Mouse (Mus musculus) limb, embryonic 14.5 days (tissue): Measurements from ENCODE around the gene Pex11a. TPM values are rescaled to one million over a fixed set of nuclear protein-coding genes. Genes with fewer than 3 reads are reported as not detected.

Source experiments
- ATAC-seq: fragments of 200-750 bp; cut with Nextera tagmentation; 2 replicates; pipeline ENCODE4 v1.8.0; 2017; ENCODE audit warnings: low read depth, moderate number of reproducible peaks, moderate TSS enrichment; ENCODE audit not compliant: low FRiP score
- DNase-seq: peaks from one replicate; pipeline ENCODE4 v3.0.0-alpha.2; 2015; ENCODE audit warnings: low spot score
- H3K27ac ChIP-seq: fragments of 300-500 bp; sonication (generic); replicated peaks from 2 replicates; pipeline ENCODE4 v1.5.1; 2014; ENCODE audit warnings: low read depth, mild to moderate bottlenecking, low read length, moderate library complexity, mixed read lengths
- H3K27me3 ChIP-seq: fragments of 300-500 bp; sonication (generic); 2 replicates; pipeline ENCODE4 v1.6.1; 2014; ENCODE audit warnings: low read length, mixed read lengths; ENCODE audit not compliant: control insufficient read depth, insufficient read depth
- H3K36me3 ChIP-seq: fragments of 300-500 bp; sonication (generic); 2 replicates; pipeline ENCODE4 v1.6.1; 2014; ENCODE audit warnings: mild to moderate bottlenecking, low read length, moderate library complexity, mixed read lengths; ENCODE audit not compliant: control insufficient read depth, insufficient read depth
- H3K4me1 ChIP-seq: fragments of 300-500 bp; sonication (generic); 2 replicates; pipeline ENCODE4 v1.6.1; 2014; ENCODE audit warnings: antibody characterized with exemption, low read length, mixed read lengths; ENCODE audit not compliant: control insufficient read depth, insufficient read depth
- H3K4me2 ChIP-seq: fragments of 300-500 bp; sonication (generic); replicated peaks from 2 replicates; pipeline ENCODE4 v1.6.1; 2014; ENCODE audit warnings: low read depth, mild to moderate bottlenecking, low read length, moderate library complexity; ENCODE audit not compliant: severe bottlenecking
- H3K4me3 ChIP-seq: fragments of 300-500 bp; sonication (generic); replicated peaks from 2 replicates; pipeline ENCODE4 v1.5.1; 2014; ENCODE audit warnings: low read length
- H3K9ac ChIP-seq: fragments of 300-500 bp; sonication (generic); 2 replicates; pipeline ENCODE4 v1.6.1; 2014; ENCODE audit warnings: mild to moderate bottlenecking, low read depth, low read length, moderate library complexity; ENCODE audit not compliant: severe bottlenecking
- H3K9me3 ChIP-seq: fragments of 300-500 bp; sonication (generic); 2 replicates; pipeline ENCODE4 v1.6.1; 2016; ENCODE audit warnings: low read length; ENCODE audit not compliant: control insufficient read depth
- POLR2A ChIP-seq: fragments of 200-500 bp; IDR thresholded peaks from 2 replicates; pipeline ENCODE4 v1.8.0; 2012; ENCODE audit warnings: inconsistent platforms, mild to moderate bottlenecking, moderate library complexity, borderline replicate concordance; ENCODE audit not compliant: insufficient read depth, insufficient read length; ENCODE audit errors: extremely low read depth
- WGBS: fragments of 180-500 bp; shearing (Covaris S2); extraction: QIAGEN DNeasy Blood & Tissue Kit; methylation state at CpG from one replicate; pipeline ENCODE4 v1.1.7; 2014; 5-methylcytosine and 5-hydroxymethylcytosine counted together
- polyA plus RNA-seq, 2 experiments: library from polyadenylated mRNA; depleted of rRNA in 1 of 2; stranded (reverse) in 1 of 2; unstranded in 1 of 2; fragments of >200 nt; fragmentation: Nextera tagmentation in 1 of 2; extraction: Ambion mirVana in 1 of 2; gene quantifications; 2 replicates each; pipeline versions ENCODE4 v1.2.1 to v1.2.3; 2012 to 2014

The Pex11a gene
- polyA plus RNA-seq, 2 experiments: 9.0 to 10.1 TPM

DNA sequence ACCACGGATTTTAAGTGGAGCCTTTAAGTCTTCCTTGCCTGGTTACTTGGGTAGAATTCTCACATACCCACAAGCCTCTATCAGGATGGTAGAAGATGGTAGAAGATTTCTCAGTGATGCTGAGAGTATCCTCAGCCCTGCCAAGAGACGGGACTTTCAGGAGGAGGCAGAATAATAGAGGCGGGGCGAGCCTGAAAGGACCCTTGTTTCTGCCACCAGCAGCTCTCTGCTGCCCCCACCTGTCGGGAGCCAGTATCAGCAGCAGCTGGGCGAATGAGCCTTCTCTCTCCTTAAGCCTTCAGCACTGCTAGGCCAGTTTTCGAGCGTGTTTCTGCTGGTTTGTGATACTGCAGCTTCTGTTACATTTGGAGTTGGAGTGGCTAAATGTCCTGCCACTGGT lies 13.8 kb downstream of the Pex11a start:
- Histone ChIP-seq H3K27me3 (no peaks in the 10 kb centered on the region), H3K27ac (no peak overlapping the region), H3K36me3 (no peaks in the 10 kb centered on the region), H3K9ac (no peak overlapping the region), H3K9me3 (no peaks in the 10 kb centered on the region), H3K4me2 (no peak overlapping the region), H3K4me1 (no peaks in the 10 kb centered on the region), H3K4me3 (no peak overlapping the region)
- DNase-seq: peak; percentile 64
- WGBS: 7% methylated on average over 8 of the region's 8 CpGs
- peak; percentile 69; the same call in 1 of the 2 replicates for ATAC-seq
- no peak for TF ChIP-seq POLR2A

DNA sequence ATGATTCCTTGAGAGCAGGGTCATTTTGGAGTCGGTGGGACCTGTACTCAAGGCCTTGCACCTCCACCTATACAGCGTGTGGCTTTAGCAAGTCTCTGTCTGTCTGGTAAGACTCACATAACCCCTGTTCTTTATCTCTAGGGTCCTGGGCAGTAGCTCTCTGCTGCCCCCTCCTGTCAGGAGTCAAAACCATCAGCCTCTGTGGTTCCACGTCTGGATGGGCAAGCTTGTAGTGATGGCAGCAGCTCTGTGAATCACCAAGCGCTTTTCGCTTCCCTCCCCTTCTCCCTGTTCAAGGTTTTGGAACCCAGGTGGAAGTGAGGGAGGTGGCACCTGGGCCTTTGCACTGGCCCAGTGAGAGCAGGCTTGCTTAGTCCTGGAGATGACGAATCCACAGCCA lies 14.7 kb downstream of the Pex11a start:
- Histone ChIP-seq H3K27me3 (no peaks in the 10 kb centered on the region), H3K4me2 (no peak overlapping the region), H3K9ac (no peak overlapping the region), H3K9me3 (no peaks in the 10 kb centered on the region), H3K27ac (no peak overlapping the region), H3K4me3 (no peak overlapping the region), H3K36me3 (no peaks in the 10 kb centered on the region), H3K4me1 (no peaks in the 10 kb centered on the region)
- ATAC-seq (peak; percentile 21; the same call in 1 of the 2 replicates), DNase-seq (peak; percentile 30)
- 30% methylated on average over 6 of the region's 6 CpGs for WGBS
- TF ChIP-seq POLR2A: no peak

DNA sequence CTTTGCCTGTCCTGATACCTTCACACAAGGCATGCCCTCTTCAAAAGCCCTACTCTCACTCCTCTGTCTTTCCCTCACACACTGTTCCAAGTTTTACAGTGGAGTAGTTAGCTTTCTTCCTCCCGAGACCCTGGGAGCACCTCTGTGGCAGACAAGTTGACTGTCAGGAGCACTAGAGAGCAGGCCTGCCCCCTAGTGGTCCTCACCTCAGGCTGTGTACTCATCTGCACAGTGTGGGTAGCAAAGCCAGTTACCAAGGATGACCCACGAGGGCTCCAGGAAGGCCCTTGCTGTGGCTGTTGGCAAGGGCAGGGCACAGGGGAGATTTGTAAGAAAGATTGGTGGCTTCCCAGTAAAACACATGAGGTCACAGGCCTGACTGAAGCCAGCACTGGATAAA lies 15.8 kb downstream of the Pex11a start:
- Histone ChIP-seq H3K27ac (no peak overlapping the region), H3K9ac (no peak overlapping the region), H3K4me1 (no peaks in the 10 kb centered on the region), H3K36me3 (no peaks in the 10 kb centered on the region), H3K4me2 (no peak overlapping the region), H3K27me3 (peaks cover 11% of the 10 kb centered on the region), H3K9me3 (no peaks in the 10 kb centered on the region), H3K4me3 (no peak overlapping the region)
- no peak for TF ChIP-seq POLR2A
- 5% methylated on average over 2 of the region's 2 CpGs for WGBS
- peak; percentile 67 for DNase-seq
- no peak for ATAC-seq

DNA sequence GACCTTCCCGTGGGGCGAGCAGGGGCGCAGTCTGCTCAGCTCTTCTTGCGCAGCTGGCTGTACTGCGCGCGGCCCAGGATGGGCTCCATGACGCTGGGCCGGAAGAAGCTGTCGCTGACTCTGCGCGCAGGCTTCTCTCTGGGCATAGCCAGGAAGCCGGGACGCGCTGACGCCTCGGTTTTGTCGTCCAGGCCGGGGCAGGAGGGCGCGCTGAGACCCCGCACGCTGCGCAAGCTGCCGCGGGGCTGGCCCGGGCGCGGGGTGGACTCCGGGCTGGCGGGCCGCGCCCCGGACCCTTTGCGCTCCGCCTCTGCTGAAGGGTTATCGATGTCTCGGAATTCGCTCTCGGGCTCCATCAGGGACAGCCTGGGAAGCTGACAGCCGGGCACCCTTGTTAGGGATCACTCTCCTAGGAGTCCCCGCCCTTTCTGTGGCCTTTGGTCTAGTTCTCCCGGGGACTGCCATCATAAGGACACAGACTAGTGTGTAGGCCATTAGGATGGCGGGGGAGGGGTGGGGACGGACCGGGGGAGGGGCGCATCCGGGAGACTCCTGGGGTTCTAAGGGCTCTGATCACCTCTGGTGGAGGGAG lies 21.4 kb downstream of the Pex11a start:
- 1% methylated on average over 46 of the region's 48 CpGs for WGBS
- H3K4me1 ChIP-seq: no peaks in the 10 kb centered on the region
- peaks cover 15% of the 10 kb centered on the region for H3K27me3 ChIP-seq
- peak overlapping the region; percentile 19; the same call in 1 of the 2 replicates for H3K27ac ChIP-seq
- peak overlapping the region; percentile 84 for H3K4me2 ChIP-seq
- ATAC-seq (peak; percentile 73), DNase-seq (peak; percentile 31)
- H3K9me3 ChIP-seq: no peaks in the 10 kb centered on the region
- peak overlapping the region; percentile 61 for H3K4me3 ChIP-seq
- H3K9ac ChIP-seq: peak overlapping the region; percentile 86
- 0 out of 2 replicates have a peak, but pooled peaks have one; percentile 48 for TF ChIP-seq POLR2A
- H3K36me3 ChIP-seq: no peaks in the 10 kb centered on the region

DNA sequence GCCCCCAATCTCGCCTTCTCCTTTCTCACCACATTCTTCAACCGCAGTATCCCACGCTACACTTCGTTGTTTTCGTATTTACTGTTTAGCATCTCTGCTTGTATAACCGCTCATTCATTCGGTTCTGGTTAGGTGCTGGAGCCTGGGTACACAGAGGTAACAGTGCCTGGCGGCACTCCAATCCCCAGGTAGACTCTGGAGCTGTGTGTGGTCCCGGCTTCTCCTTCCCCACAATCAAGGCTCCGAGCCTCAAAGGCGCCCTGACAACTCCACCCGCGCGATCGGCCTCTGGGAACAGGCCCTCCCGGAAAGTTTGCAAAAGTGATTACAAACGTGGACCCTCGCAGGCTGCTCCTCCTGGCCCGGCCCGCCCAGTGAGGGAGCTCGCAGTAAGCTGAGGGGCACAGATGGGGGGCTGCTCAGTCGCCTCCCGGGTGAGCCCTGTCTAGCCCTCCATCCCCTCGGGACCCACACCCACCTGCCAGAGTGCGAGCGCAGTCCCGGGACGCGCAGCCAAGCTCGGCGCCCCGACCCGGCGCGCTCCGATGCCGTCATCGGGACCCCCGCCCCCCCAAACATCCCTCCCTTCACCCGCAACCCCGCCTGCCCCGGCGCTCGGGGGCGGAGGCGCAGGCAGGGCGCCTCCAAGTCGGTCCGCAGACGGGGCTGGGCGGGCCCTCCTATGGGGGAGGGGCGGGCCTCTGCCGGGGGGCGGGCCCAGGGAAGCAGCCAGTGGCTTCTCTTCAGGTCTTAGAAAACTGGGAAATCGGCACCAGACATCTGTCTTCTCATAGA lies 27.5 kb downstream of the Pex11a start, which contains the start of gene Kif7:
Gene Kif7 (minus strand): TSS at position 534 of the 795 bp plus-strand sequence.
- Histone ChIP-seq H3K4me3 (peak within 1 kb of the TSS; percentile 81), H3K4me2 (peak within 1 kb of the TSS; percentile 76), H3K9me3 (no peaks in the 10 kb centered on the region), H3K4me1 (peaks cover 5% of the 10 kb centered on the region), H3K9ac (peak within 1 kb of the TSS; percentile 82), H3K27ac (no peak within 1 kb of the TSS), H3K27me3 (peaks cover 4% of the 10 kb centered on the region; the same call in 1 of the 2 replicates), H3K36me3 (peaks cover 9% of the 10 kb centered on the region; the same call in 1 of the 2 replicates)
- peak; percentile 77; the same call in 1 of the 2 replicates for TF ChIP-seq POLR2A
- DNase-seq (peak; percentile 84), ATAC-seq (peak; percentile 96)
- 0% methylated on average over 36 of the region's 55 CpGs for WGBS
